Mouse (Mus musculus): Measurements from ENCODE around the gene Dcakd.

GRCm38 (mm10) chr11:103056636-103057035 is 28.5 kb upstream of the Dcakd start:
- no peak for TF ChIP-seq CHD2 (IDR thresholded peaks at IDR 0.05; ENCODE audit: low read depth, low read length)
- TF ChIP-seq HCFC1 (IDR thresholded peaks at IDR 0.05; ENCODE audit: borderline replicate concordance, insufficient read depth, low read length) = no peak
- no peak for TF ChIP-seq ZNF384 (IDR thresholded peaks at IDR 0.05; ENCODE audit: low read depth, low read length)

Data from ES-E14 (cell line).